Mouse (Mus musculus) urinary bladder, adult 18-20 months (tissue): ENCODE results near the gene Gpr155.

Source experiments
- DNase-seq, 2 experiments: peaks; one replicate each; pipeline ENCODE4 v3.0.0; 2022; ENCODE audit warnings: low spot score in 2 of 2, mixed read lengths in 2 of 2

The Gpr155 gene

DNA sequence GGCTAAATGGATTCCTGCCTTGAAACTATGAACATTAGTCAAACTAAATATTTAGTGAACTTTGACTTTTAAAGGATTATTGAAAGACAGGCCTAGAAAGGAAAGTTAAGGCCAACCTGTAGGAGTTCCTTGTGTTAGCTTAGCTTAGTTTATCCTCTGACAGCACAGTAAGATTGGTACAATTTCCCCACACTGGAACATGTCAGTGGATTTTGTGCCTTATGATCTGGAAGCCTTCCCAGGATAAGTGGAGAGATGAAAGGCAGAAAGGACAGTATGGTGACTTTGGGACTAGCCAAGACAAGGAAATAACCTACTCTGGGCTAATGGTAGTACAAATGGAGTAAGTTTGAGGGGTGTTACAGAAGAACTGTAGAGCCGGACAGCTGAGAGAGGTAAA is 1.4 kb upstream of the Gpr155 start:
- no peak for DNase-seq

GRCm38 (mm10) chr2:73385641-73386355 is 574 bp downstream of the Gpr155 start:
- DNase-seq = no peak

- no peak for DNase-seq
Observed at GRCm38 (mm10) chr2:73385172-73385571, 1.2 kb downstream of the Gpr155 start.

- no peak for DNase-seq
Observed at GRCm38 (mm10) chr2:73380298-73380975, 5.9 kb downstream of the Gpr155 start.

DNA sequence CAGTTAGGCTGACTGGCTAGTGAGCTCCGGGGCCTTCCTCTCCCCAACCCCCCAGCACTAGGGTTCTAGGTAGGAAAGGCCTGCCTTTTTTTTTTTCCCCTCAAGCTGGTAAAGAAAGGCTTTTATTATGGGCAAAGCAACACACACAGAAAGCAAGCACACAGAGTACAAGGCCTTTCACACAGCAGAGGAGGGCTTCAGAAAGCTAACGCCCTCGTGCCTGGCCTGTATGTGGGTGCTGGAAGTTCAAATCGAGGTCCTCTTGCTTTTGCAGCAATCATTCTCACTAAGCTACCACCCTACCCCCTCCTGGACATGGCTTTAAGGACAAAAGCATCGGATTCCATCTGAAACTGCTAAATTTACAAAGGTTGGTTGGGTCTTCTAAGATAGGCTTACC is 6.7 kb downstream of the Gpr155 start:
- DNase-seq = no peak

DNA sequence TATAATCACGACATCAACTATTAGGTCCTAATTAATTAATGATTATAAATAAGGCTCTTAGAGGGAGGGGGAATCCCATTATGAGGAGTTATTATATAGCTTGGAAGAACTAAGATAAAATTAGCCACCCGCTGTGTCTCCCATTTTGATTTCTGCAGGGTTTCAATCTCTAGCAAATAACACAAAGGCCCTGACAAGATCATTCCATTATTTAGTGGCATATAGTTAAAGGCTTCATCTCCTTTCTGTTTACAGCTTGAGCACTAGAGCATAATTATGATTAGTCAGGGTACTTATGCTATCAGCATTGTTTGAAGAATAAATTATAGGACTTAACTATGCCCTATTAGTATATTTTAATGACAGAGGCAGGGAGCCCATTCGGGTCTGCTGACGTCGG is 8.0 kb downstream of the Gpr155 start:
- DNase-seq = no peak

- no peak for DNase-seq
Observed at GRCm38 (mm10) chr2:73371530-73372335, 14.6 kb downstream of the Gpr155 start.

- no peak for DNase-seq
Observed at GRCm38 (mm10) chr2:73363448-73363847, 22.9 kb downstream of the Gpr155 start.

DNA sequence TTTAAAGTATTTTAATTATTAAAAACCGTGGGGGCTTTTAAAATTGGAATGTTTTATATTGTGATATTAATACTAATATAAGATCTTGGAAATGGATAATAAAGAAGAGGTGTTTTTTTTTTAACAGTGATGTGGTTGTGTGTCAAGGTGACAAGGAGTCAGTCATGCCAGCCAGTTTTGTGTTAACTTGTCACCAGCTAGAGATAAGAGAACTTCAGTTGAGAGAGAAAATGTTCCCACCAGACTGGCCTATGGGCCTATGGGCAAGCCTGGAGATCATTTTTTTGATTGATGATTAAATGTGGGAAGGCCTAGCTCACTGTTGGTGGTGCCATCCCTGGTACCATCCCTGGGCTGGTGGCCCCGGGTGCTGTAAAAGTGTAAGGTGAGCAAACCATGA is 25.8 kb downstream of the Gpr155 start:
- no peak for DNase-seq

DNA sequence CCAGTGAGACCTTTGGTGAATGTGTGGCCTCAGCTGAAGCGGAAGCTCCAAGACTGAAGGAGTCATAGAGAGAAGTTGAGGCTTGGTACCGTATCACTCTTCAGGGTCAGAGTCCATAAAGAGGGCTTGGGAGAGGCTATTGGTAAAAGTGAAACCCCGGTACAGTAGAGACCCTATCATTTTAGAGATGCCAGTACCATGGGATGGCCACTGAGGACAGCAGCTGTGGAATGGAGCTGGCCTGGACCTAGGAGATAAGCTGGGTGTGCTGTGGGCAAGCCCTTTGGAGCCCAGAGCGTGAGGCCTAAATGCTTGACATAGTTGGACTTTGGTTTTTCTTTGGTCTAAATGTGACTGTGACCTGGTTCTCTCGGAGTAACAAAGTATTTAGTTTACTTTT is 26.4 kb downstream of the Gpr155 start:
- no peak for DNase-seq

GRCm38 (mm10) chr2:73357004-73357403 is 29.4 kb downstream of the Gpr155 start:
- no peak for DNase-seq

- no peak for DNase-seq
Observed at GRCm38 (mm10) chr2:73351927-73352374, 34.4 kb downstream of the Gpr155 start.

DNA sequence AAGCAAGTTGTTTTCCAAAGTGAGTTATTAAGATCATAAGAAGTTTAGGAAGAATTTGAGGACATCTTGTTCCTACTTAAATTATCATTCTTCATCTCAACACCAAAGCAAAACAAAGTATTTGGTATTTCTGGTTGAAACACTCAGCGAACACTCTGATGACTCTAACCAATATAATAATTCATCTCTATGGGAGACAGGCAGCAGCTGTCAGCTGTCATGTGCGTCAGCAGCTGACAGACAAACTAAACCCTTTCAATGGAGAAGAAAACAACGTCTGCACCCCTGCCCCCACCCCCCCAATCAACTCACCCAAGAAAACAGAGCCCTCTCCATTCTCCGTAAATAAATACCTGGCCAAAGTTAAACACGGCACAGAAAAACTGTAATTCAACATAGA is 34.9 kb downstream of the Gpr155 start:
- no peak for DNase-seq

- DNase-seq = no peak
Observed at GRCm38 (mm10) chr2:73348221-73348620, 38.2 kb downstream of the Gpr155 start.

DNA sequence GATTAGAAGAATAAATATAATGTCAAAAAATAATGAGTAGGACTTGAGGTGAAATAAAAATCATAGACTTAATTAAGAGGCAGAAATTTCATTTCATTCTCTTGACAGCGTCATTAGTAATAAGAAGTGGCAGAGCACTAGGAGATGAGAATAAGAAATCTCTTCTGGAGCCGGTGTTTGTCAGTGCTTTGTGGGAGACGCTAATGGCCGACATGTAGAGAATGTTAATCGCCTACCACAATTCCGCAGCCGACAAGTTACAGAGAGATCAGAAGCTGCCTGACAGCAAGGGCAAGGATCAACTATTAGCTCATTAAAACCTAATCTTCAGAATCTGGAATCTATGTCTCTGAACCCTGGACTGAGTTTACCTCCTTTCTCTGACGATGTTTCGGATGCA is 38.6 kb downstream of the Gpr155 start:
- no peak for DNase-seq

DNA sequence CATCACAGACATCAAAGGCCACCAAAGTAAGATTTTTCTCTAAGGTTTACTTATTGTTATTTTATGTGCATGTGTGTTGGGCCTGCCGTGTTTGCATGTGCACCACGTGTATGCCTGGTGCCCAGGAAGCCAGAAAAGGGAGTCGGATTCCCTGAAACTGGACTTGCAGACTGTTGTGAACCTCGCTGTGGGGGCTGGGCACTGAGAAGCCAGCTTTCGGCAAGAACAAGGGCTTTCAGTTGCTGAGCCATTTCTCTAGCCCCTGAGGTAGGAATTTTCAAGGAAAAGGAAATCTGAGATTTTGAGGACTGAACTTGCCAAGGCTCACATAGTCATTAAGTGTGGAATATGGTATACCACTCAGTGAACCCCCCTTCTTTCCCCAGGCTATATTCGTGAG is 39.2 kb downstream of the Gpr155 start:
- DNase-seq = no peak

GRCm38 (mm10) chr2:73346345-73347086 is 39.9 kb downstream of the Gpr155 start:
- DNase-seq = no peak

- DNase-seq = no peak
Observed at GRCm38 (mm10) chr2:73345204-73345603, 41.2 kb downstream of the Gpr155 start.

DNA sequence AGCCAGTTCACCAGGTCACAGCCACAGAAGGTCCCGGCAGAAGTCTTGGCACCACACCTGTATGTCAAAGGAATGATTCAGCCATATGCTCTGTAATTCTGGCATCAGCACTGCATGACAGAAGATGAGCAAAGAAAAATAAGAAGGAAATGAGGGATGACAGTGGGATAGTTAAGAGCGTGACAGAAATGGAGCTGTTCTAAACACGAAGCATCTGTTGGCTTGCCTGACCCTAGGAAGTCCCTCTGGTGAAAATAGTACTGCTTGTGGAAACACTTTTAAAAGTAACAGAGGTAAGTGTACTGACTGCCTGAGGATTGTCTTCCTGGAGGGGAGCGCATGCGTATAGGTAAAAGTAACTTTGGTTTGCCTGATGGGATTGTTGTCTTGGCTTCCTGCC is 42.7 kb downstream of the Gpr155 start:
- no peak for DNase-seq

GRCm38 (mm10) chr2:73338415-73338814 is 48.0 kb downstream of the Gpr155 start:
- no peak for DNase-seq

- DNase-seq = no peak
Observed at GRCm38 (mm10) chr2:73335949-73336348, 50.4 kb downstream of the Gpr155 start.

DNA sequence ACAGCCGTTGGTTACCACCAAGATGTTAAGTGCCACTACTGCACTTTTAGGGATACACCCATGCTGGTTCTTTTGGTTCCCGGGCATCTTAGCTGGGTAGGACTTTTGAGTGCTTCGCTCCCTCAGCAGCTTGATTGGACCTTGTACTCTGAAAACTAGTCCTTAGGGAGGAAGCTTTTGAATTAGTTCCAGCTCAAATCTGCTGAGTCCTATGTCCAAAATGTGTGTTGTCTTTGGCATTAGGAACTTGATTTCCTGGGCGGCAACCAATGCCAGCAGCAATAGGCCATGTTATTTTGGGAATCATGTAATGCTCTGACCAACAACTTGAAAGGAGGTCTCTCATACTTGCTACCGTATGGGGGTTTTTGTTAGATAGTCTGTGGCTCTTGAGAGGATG is 60.5 kb downstream of the Gpr155 start:
- DNase-seq = no peak
